Mouse (Mus musculus) inflammation-experienced regulatory T-cells (primary cell): ENCODE data around the gene Toporsl. TPM values are rescaled to one million over a fixed set of nuclear protein-coding genes. Genes with fewer than 3 reads are reported as not detected.

ENCODE experiments used
- polyA plus RNA-seq, 2 experiments: library from polyadenylated mRNA; unstranded; fragments of 100-300 nt; shearing (Covaris generic); gene quantifications; one replicate each; pipeline ENCODE4 v1.2.1; 2017

Toporsl gene
- not detected for polyA plus RNA-seq

GRCm38 (mm10) chr4:52595927-52596326 is at the start of gene Toporsl:
Gene Toporsl, plus strand, starts transcription at chr4:52596274.

Other genes with a start within 250 kb of the Toporsl start
- gene Smc2, start 157.0 kb upstream of the Toporsl start, polyA plus RNA-seq: 10 to 100 TPM; 33.8 to 36.1 TPM
- gene Vma21-ps, start 99.0 kb upstream of the Toporsl start, polyA plus RNA-seq: not detected
- under 1 TPM in 1 of 2 experiments, not detected in 1; 0.24 TPM for gene Olfr275, start 218.3 kb downstream of the Toporsl start, polyA plus RNA-seq